Mouse (Mus musculus) MEL (cell line): ENCODE results near the gene Abca6. TPM values are rescaled to one million over a fixed set of nuclear protein-coding genes. Genes with fewer than 3 reads are reported as not detected.
A peak's percentile ranks its signal among the peaks of the same experiment; 100 is the strongest.

Source experiments
- DNase-seq: peaks from one replicate; pipeline ENCODE4 v3.0.0; 2011; ENCODE audit warnings: low read depth, low spot score
- H3K27ac ChIP-seq: 2 replicates; pipeline ENCODE4 v1.5.1; 2012; ENCODE audit warnings: low read depth, mild to moderate bottlenecking, control low read depth, low read length, moderate library complexity; ENCODE audit not compliant: control insufficient read depth
- H3K27me3 ChIP-seq, 2 experiments: fragments of 150-350 bp in 1 of 2; sonication (generic) in 1 of 2; 2 replicates each; pipeline ENCODE4 v1.6.1; 2012; ENCODE audit warnings: low read length in 2 of 2, mild to moderate bottlenecking in 2 of 2, improper control_type of control experiment in 1 of 2, moderate library complexity in 1 of 2; ENCODE audit not compliant: insufficient read depth in 2 of 2, control insufficient read depth in 1 of 2
- H3K36me3 ChIP-seq, 2 experiments: 2 replicates each; pipeline ENCODE4 v1.6.1; 2012 to 2014; ENCODE audit warnings: low read length in 2 of 2, improper control_type of control experiment in 1 of 2, inconsistent platforms in 1 of 2, mild to moderate bottlenecking in 1 of 2; ENCODE audit not compliant: insufficient read depth in 2 of 2, control insufficient read depth in 1 of 2
- H3K4me1 ChIP-seq, 2 experiments: fragments of 150-350 bp in 1 of 2; sonication (generic) in 1 of 2; 2 replicates each; pipeline ENCODE4 v1.6.1; 2012; ENCODE audit warnings: low read length in 2 of 2, improper control_type of control experiment in 1 of 2, mild to moderate bottlenecking in 1 of 2; ENCODE audit not compliant: insufficient read depth in 2 of 2, control insufficient read depth in 1 of 2
- H3K4me3 ChIP-seq, 2 experiments: fragments of 150-350 bp in 1 of 2; sonication (generic) in 1 of 2; 2 replicates each; pipeline ENCODE4 v1.5.1; 2012; ENCODE audit warnings: low read depth in 2 of 2, low read length in 2 of 2, mild to moderate bottlenecking in 2 of 2, moderate library complexity in 2 of 2, control low read depth in 1 of 2, improper control_type of control experiment in 1 of 2; ENCODE audit not compliant: control insufficient read depth in 1 of 2, insufficient read depth in 1 of 2
- H3K79me2 ChIP-seq: 2 replicates; pipeline ENCODE4 v1.6.1; 2012; ENCODE audit warnings: mild to moderate bottlenecking, low read length, moderate library complexity; ENCODE audit not compliant: control insufficient read depth, poor library complexity, insufficient read depth
- H3K9ac ChIP-seq: 2 replicates; pipeline ENCODE4 v1.6.1; 2012; ENCODE audit warnings: low read depth, mild to moderate bottlenecking, control low read depth, low read length, moderate library complexity; ENCODE audit not compliant: control insufficient read depth, poor library complexity, severe bottlenecking
- H3K9me3 ChIP-seq: fragments of 150-350 bp; sonication (generic); replicated peaks from 2 replicates; pipeline ENCODE4 v1.6.1; 2012; ENCODE audit warnings: mild to moderate bottlenecking, low read length, improper control_type of control experiment, moderate library complexity; ENCODE audit not compliant: insufficient read depth
- BHLHE40 ChIP-seq: IDR thresholded peaks from 2 replicates; pipeline ENCODE4 v1.6.1; 2012; ENCODE audit warnings: low read depth, mild to moderate bottlenecking, inconsistent platforms, low read length, improper control_type of control experiment, borderline replicate concordance
- CHD1 ChIP-seq: IDR thresholded peaks from 2 replicates; pipeline ENCODE4 v1.6.1; 2012; ENCODE audit warnings: low read depth, mild to moderate bottlenecking, inconsistent platforms, low read length, improper control_type of control experiment
- CHD2 ChIP-seq: IDR thresholded peaks from 2 replicates; pipeline ENCODE4 v1.6.1; 2011; ENCODE audit warnings: low read length, improper control_type of control experiment
- CTCF ChIP-seq, 3 experiments: IDR thresholded peaks in 2 of 3; conservative IDR thresholded peaks in 1 of 3; 2 replicates each; pipeline ENCODE4 v1.5.1; 2011 to 2012; ENCODE audit warnings: low read length in 3 of 3, low read depth in 2 of 3, mild to moderate bottlenecking in 2 of 3, improper control_type of control experiment in 1 of 3, inconsistent platforms in 1 of 3, mixed read lengths in 1 of 3, moderate library complexity in 1 of 3; ENCODE audit not compliant: control insufficient read depth in 1 of 3, insufficient read depth in 1 of 3, poor library complexity in 1 of 3, severe bottlenecking in 1 of 3
- GABPA ChIP-seq: IDR thresholded peaks from 2 replicates; pipeline ENCODE4 v1.6.1; 2012; ENCODE audit warnings: low read depth, mild to moderate bottlenecking, inconsistent platforms, low read length, improper control_type of control experiment, moderate library complexity
- GATA1 ChIP-seq: IDR thresholded peaks from 2 replicates; pipeline ENCODE4 v1.6.1; 2011; ENCODE audit warnings: low read depth, low read length, improper control_type of control experiment
- JUND ChIP-seq: IDR thresholded peaks from 2 replicates; pipeline ENCODE4 v1.6.1; 2011; ENCODE audit warnings: low read depth, mild to moderate bottlenecking, improper control_type of control experiment, low read length
- KAT2A ChIP-seq: conservative IDR thresholded peaks from 2 replicates; pipeline ENCODE4 v1.6.1; 2012; ENCODE audit warnings: low read depth, low read length, improper control_type of control experiment, inconsistent platforms
- MEF2A ChIP-seq: IDR thresholded peaks from 2 replicates; pipeline ENCODE4 v1.6.1; 2014; ENCODE audit warnings: low read depth, mild to moderate bottlenecking, inconsistent platforms, low read length, improper control_type of control experiment; ENCODE audit not compliant: poor library complexity, insufficient replicate concordance, severe bottlenecking; ENCODE audit errors: extremely low read depth
- POLR2AphosphoS2 ChIP-seq: IDR thresholded peaks from 2 replicates; pipeline ENCODE4 v1.6.1; 2011; ENCODE audit warnings: low read length, improper control_type of control experiment
- POLR2AphosphoS5 ChIP-seq: IDR thresholded peaks from 2 replicates; pipeline ENCODE4 v1.6.1; 2012; ENCODE audit warnings: low read depth, borderline replicate concordance, mild to moderate bottlenecking, inconsistent platforms, low read length, moderate library complexity, mixed read lengths
- RAD21 ChIP-seq: IDR thresholded peaks from 2 replicates; pipeline ENCODE4 v1.6.1; 2011; ENCODE audit warnings: mild to moderate bottlenecking, low read depth, low read length, improper control_type of control experiment
- TAL1 ChIP-seq: IDR thresholded peaks from 2 replicates; pipeline ENCODE4 v1.6.1; 2012; ENCODE audit warnings: mild to moderate bottlenecking, inconsistent platforms, low read length, moderate library complexity, mixed read lengths
- ZMIZ1 ChIP-seq: IDR thresholded peaks from 2 replicates; pipeline ENCODE4 v1.6.1; 2012; ENCODE audit warnings: low read depth, mild to moderate bottlenecking, inconsistent platforms, low read length, improper control_type of control experiment, moderate library complexity
- polyA plus RNA-seq, 2 experiments: library from polyadenylated mRNA; stranded (reverse) in 1 of 2; unstranded in 1 of 2; fragments of >175 nt in 1 of 2; fragments of >200 nt in 1 of 2; gene quantifications; 2 replicates each; pipeline versions ENCODE4 v1.2.1 to v1.2.4; 2012; ENCODE audit warnings: low replicate concordance in 2 of 2, low read depth in 1 of 2; ENCODE audit not compliant: insufficient read length in 2 of 2, insufficient read depth in 1 of 2, missing spikeins in 1 of 2
- total RNA-seq: library from RNA; depleted of rRNA; stranded (reverse); fragments of 300-350 nt; gene quantifications from 2 replicates; pipeline ENCODE4 v1.2.3, GENCODE M21; 2012

The Abca6 gene
- total and polyA plus RNA-seq, 3 experiments: not detected

DNA sequence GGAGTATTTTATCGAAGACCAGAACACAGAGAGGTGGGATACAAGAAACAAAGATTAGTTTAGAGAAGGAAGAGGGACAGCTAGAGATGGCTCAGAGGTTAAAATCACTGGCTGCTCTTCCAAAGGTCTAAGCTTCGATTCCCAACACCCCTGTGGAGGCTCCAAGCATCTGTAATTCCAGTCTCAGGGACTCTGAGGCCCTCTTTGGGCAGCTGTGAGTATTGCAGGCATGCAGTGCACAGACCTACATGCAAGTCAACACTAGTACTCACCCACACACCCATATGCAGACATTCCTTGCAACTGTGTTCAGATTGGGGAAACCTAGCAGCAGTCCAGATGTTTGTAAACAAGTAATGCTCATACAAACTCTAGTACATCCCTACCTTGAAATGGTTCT is 39.0 kb upstream of the Abca6 start:
- Histone ChIP-seq H3K79me2 (no peaks in the 10 kb centered on the region), H3K9ac (no peak overlapping the region), H3K9me3 (no peaks in the 10 kb centered on the region), H3K27me3 (no peaks in the 10 kb centered on the region; a peak in 1 of 4 replicates)
- TF ChIP-seq KAT2A (no peak), MEF2A (no peak), POLR2AphosphoS5 (no peak), RAD21 (peak; percentile 10), GATA1 (no peak), BHLHE40 (no peak), CTCF (IDR thresholded peaks at IDR 0.05 in 2 of 3, conservative IDR thresholded peaks at IDR 0.05 in 1 of 3; ENCODE audit: control insufficient read depth in 1 of 3, insufficient read depth in 1 of 3, low read depth in 2 of 3, low read length in 3 of 3, poor library complexity in 1 of 3, severe bottlenecking in 1 of 3) (peak; percentile 29 to 49 (median 35); a peak in 4 of 6 replicates)
- TF ChIP-seq, all 39 proteins: peak for 2
- peak; percentile 54 for DNase-seq
- Histone ChIP-seq H3K4me3 (no peak overlapping the region), H3K27ac (no peak overlapping the region), H3K4me1 (peaks cover 0 to 8% of the 10 kb centered on the region in 2 experiments; a peak in 1 of 4 replicates), H3K36me3 (peaks cover 0 to 8% of the 10 kb centered on the region in 2 experiments; a peak in 2 of 4 replicates)

- no peaks in the 10 kb centered on the region for H3K9me3 ChIP-seq
- peaks cover 0 to 12% of the 10 kb centered on the region in 2 experiments; a peak in 2 of 4 replicates for H3K36me3 ChIP-seq
- TF ChIP-seq ZMIZ1: no peak
- no peak for TF ChIP-seq JUND
- TF ChIP-seq TAL1: no peak
- no peak for TF ChIP-seq KAT2A
- no peak for TF ChIP-seq CHD2
- no peak for TF ChIP-seq POLR2AphosphoS2
- TF ChIP-seq GABPA: no peak
- TF ChIP-seq CHD1: no peak
- TF ChIP-seq CTCF (IDR thresholded peaks at IDR 0.05 in 2 of 3, conservative IDR thresholded peaks at IDR 0.05 in 1 of 3; ENCODE audit: control insufficient read depth in 1 of 3, insufficient read depth in 1 of 3, low read depth in 2 of 3, low read length in 3 of 3, poor library complexity in 1 of 3, severe bottlenecking in 1 of 3): peak in 2 of 3 experiments; percentile 12 to 14; a peak in 1 of 6 replicates
- TF ChIP-seq, all 39 proteins: peak for 1
- H3K9ac ChIP-seq: no peak overlapping the region
- peak; percentile 22 for DNase-seq
- no peaks in the 10 kb centered on the region for H3K79me2 ChIP-seq
- H3K4me1 ChIP-seq: peaks cover 0 to 11% of the 10 kb centered on the region in 2 experiments; a peak in 1 of 4 replicates
- no peak overlapping the region for H3K27ac ChIP-seq
- H3K4me3 ChIP-seq: no peak overlapping the region
- no peaks in the 10 kb centered on the region; a peak in 1 of 4 replicates for H3K27me3 ChIP-seq
Observed at GRCm38 (mm10) chr11:110288423-110288822, 36.8 kb upstream of the Abca6 start.
